Mouse (Mus musculus) lung, postnatal 10 days (tissue): ENCODE data around the gene Dpf2.
A peak's percentile ranks its signal among the peaks of the same experiment; 100 is the strongest.

ENCODE experiments used
- DNase-seq: peaks from one replicate; pipeline ENCODE4 v3.0.0; 2021

The Dpf2 gene

DNA sequence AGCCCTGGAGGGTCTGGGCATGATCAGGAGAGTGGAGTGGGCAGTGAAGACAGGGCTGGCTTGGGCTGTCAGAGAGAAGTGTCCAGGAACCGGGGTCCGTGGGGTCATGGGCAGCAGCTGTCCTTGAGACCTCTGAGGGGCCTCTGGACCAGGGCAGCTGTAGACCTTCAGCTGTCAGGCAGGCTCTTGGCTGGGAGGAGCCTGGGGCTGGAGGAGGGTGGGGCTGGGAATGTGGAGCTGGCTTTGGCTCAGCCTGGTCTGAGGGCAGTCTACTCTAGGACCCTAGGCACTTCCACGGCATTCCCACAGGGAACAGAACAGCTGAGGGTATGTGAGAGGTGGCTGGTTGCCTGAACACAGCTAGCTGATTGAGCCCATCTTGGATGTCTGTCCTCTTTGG lies 22.5 kb upstream of the Dpf2 start:
- DNase-seq, result peak; percentile 92

- DNase-seq, result peak; percentile 93
Observed at GRCm38 (mm10) chr19:5929634-5930596, 17.1 kb upstream of the Dpf2 start.

DNA sequence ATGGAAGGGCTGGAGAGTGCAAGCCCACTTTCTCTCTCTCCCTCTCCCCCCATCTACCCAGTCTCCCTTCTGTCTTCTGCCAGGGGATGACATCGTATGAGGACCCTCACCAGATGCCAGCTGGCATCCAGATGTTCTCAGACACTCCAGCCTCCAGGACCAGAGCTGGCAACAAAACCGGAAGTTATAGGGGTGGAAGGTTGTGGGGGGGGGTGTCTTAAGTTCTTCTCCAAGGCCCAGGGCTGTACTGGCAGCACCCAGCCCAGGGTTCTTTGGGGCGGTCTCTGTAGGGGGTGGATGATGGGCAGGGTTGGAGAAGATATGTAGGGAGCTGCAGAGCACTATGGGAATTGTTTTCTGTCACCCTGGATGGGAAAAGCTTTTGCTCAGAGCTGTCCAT lies 15.7 kb upstream of the Dpf2 start:
- DNase-seq, result peak; percentile 54

DNA sequence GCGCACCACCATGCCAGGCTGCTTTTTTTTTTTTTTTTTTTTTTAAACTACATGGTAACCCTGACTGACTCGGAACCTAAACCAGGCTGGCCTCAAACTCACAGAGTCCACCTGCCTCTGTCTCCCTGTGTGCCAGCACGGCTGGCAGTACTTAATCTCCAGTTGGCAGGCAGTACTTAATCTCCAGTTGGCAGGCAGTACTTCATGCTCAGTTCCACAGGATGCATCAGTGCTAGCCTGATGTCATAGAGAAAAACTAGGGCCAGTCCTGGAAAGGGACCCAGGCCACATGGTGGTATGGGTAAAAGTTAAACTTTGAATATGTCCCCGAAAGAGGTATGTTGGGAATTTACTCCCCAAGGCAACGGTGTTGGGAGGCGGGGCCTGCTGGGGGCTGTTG lies 15.3 kb upstream of the Dpf2 start:
- DNase-seq, result no peak

DNA sequence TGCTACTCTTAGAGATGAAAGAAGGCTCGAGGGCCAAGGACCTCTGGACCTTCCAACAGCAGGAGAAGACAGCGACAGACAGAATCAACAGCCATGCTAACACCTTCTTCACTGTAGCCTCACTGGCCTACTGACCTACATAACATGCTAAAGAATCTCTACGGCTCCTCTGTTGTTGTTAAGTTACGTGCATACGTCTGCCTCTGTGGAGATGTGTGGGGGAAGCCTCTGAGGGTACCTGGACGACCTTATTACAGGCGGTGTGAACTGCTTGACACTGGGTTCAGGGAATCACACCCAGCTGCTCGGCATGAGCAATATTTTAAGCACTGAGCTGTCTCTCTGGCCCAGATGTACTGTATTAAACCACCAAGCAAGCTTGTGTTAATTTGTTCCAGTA lies 14.7 kb upstream of the Dpf2 start:
- DNase-seq, result no peak

DNA sequence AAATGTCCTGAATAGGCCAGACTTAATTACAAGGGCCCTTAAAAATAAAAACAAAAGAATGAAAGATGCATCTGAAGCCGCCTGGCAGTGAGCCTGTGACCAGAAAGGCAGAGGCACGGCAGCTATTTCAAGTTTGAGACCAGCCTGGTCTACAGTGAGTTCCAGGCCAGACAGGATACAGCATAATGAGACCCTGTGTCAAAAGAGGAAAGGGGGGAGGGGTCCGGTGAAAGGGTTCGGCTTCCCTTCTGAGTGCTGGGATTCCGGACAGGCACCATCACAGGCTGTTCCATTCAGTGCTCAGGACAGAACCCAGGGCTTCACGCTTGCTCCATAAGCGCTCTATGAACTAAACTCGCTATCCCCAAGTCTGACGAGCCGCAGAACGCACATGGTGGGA lies 14.2 kb upstream of the Dpf2 start:
- DNase-seq, result no peak

DNA sequence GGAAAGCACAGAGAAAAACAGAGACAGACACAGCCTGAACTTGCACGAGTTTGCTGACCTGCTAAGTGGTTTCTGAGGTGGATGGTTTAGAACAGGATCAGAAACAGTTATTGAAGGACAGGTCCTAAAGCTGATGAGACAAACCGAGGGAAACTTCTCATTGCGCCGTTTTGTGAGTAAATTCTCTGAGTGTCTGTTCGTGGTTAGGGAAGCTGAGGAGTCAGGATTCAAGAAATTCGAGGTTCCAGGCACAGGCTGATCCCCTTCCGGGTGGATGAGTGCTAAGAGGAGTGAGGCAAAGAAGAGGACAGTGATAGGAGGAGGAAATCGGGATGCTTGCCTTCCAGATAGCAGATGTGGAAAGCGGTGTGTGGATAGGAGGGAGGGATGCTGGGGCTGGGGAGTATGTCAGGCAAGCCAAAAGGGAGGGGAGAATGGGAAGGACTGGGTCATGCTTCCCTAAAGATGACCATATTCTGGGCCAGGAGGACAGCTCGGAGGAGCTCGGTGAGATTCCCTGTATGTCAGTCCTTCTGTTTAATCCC lies 12.6 kb upstream of the Dpf2 start:
- DNase-seq, result no peak

DNA sequence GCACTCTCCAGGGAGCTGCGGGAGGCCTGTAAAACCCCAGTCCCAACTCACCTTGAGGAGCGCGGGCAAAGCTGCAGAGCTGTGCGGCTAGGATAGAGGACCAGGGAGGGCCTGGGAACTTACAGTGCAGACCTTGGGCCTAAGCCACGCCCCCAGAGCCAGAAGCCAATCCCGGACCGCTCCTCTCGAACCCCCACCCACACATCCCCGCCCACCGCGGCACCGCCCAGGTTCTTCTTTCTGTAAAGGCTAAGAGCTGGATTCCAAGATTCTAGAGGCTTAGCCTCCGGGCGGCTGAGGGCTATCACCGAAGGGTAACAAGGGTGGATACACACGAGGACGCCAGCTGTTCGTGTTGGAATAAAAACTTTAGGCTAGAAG lies 11.9 kb upstream of the Dpf2 start, which contains the start of gene Cdc42ep2:
TSS of gene Cdc42ep2 (minus strand) at position 104 of the 381 bp plus-strand sequence.
- DNase-seq, result peak; percentile 99

DNA sequence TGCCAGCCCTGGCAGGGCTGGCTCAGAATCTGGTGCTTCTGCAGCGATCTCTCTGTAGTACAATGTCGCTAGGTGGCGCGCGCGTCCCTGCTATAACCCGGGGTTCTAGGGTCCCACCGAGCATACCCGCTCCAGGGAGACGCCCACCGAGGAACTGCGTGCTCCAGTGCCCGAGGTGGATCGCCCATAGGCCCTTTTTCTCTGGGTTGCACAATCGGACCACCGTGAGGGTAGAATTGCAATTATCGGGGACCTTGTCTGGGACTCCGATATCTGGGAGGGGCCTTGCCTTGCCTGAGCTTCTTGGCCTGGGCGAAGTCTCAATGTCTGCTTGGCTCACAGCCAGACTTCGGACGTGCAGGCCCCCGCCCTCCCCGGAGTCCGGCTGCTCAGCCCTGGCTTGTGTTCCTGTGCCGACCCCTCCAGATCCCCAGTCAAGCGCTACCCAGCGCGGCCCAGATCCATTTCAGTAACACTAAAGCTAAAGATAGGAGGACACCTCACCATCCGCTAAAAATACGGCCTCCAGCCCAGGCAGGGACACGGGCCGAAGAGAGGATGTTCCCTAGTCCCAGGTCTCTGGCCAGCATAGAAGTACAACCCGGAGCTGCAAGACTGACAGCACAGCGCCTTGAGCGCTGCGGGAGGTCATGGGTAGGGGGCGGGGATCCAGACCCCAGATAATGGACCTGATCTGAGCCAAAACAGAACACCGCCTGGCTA lies 11.3 kb upstream of the Dpf2 start:
- DNase-seq, result peak; percentile 97

DNA sequence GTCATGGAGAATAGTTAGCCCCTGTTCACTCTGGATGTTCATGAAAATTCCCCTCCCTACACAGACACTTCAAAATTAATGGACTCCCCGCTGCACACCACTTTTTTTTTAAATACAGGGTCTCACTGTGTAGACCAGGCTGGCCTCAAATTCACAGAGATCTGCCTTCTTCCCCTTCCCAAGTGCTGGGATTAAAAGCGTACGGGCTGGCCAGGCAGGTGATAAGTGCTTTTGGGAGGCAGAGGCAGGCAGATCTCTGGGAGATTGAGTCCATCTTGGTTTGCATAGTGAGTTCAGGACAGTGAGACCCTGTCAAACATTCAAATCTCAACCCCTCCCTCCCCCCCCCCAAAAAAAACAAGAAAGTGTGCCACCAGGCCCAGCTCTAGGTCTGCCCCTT lies 10.2 kb upstream of the Dpf2 start:
- DNase-seq, result no peak

GRCm38 (mm10) chr19:5922119-5922942 lies 9.5 kb upstream of the Dpf2 start:
- peak; percentile 60 for DNase-seq

GRCm38 (mm10) chr19:5921715-5922114 lies 8.9 kb upstream of the Dpf2 start:
- peak; percentile 47 for DNase-seq

DNA sequence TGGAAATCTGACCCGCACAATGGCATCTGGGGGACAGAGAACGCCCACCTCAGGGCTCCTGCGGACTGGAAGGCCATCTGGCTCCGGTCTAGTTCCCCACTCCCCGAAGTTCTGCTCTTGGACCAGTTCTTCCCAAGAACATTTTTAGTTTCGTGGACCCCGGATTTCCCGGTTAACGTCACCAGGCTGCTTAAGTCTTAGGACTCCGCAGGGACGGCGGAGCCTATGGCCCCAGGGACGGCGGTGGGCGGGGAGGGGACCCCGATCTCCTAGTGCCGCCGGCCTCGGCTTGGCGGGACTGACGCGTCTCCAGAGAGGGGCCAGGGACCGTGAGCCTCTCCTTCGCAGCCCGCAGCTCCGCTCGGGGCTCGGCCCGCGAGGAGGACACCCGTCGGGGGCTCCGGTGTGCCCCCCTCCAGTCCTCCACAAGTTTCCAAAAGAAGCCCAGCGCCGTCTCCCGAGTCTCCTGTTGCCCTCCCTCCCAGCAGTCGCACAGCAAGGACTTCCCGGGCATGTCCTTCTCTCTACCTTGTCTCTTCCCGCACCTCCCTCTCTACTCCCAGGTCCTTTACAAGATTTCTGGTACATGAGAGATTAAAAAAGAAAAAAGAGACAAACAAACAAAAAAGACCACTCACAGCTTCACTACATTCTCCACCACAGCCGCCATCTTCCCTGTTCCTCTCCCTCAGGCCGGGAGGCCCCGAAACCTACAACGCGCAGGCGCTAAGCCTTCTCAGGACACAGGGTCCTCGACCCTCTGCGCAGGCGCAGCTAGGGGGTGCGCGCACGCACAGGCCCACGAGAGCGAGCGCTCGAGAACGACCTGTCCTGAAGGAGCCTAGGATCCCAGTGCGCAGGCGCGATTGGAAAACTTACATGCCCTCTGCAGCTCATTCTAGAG lies 455 bp downstream of the Dpf2 start:
- peak; percentile 99 for DNase-seq

DNA sequence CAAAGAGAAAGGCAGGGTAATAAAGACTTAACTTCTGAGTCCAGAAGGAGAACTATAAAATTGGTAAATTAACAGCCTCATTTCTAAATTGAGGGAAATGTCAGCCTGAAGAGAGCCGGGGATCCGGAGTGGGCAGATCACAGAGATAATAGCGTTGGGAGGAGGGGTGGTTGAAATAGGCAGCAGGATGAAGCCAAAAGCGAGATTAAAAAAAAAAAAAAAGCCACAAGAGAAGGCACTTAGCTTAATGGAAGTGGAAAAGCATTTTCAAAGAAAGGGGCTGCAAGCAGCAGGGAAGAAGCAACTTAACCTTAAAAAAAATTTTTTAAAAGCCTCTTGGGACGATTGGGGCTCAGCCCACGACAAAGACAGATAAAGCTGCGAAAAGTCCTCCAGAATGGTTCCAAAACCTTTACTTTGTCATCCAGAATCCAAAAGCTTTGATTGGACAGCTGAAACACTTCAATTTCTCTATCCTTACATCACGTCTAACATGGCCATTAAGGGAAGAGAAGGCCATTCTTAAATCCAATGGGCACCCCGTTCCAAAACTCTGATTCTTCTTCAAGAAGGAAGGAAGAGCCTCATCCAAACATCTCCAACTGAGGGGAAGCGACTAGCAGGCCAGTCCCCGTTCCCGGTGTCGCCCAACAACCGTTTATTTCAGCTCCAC lies 1.2 kb downstream of the Dpf2 start:
- no peak for DNase-seq

- DNase-seq, result no peak
Observed at GRCm38 (mm10) chr19:5910221-5910620, 2.6 kb downstream of the Dpf2 start.

GRCm38 (mm10) chr19:5907275-5907674 lies 5.5 kb downstream of the Dpf2 start:
- no peak for DNase-seq

GRCm38 (mm10) chr19:5894002-5894678 lies 18.7 kb downstream of the Dpf2 start, which contains the start of gene Tigd3:
Gene Tigd3, minus strand, starts transcription at chr19:5894149.
- peak; percentile 98 for DNase-seq

DNA sequence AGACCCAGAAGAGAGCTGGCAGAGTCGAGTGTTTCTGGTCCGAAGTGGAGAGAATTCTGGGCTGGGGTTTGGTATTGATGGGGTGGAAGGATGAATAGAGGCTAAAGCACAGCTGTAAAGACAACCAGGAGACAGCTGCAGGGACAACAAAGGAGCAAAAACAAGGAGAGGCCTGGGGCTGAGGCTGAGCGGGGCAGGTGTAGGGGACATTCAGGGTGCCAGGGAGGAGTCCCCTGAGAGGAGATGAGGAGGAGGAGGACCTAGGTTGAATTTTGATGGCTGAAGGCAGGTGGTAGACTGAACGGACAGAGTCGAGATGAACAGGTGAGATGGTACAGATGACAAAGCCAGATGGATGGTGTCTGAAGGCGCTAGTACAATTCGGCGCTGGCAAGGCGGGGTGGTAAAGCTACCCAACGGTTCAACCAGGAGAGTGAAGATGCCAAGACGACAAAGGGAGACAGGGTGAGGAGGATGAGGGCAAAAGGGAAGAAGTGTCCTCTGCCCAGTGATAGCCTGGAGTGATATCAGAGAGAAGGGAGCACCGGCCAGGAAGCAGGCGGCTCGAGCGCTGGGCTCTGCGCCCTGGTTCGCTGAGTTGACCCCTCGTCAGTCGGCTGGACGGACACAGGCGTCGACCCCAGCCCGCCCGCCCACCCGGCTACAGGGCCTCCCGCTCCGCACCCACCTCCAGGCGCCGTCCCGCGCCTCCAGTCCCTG lies 19.4 kb downstream of the Dpf2 start:
- no peak for DNase-seq

DNA sequence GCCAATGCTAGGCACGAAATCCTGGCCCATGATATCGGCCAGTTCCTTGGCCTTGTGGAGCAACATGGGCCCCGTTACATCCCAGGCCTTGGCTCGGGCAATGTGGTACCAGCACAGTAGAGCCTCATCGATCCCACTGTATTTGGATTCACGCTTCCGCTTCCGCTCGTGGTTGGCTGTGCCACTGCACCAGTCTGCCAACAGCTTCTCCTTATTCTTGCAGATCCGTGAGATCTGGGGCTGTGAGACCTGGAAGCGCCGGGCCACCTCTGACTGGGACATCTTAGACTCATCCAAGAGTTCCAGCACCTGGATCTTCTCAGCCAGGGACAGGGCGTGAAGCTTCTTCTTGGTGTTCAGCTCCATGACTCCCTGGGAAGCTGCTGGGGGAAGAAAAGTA lies 20.1 kb downstream of the Dpf2 start:
- DNase-seq, result no peak

DNA sequence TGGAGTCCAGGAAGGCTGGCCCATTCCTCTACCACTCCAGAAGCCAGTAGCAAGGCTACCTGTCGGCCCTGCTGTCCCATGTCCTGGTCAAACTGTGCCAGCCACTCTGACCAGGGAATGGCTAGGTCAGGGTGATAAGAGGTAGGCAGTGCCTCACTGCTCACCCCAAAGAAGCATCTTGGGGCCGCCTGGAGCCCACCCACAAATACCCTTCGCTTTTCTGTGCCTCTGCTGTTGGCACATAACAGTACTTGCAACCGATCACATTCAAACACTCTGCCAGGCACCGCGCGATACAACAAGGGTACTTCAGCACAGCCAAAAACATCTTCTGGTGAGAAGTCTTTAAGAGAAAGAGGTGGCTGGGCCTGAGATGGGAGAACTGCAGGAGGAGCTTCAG lies 20.5 kb downstream of the Dpf2 start:
- DNase-seq, result no peak
